Mouse (Mus musculus) ES-Bruce4 (cell line): Measurements from ENCODE around the gene Usp4. TPM values are rescaled to one million over a fixed set of nuclear protein-coding genes. Genes with fewer than 3 reads are reported as not detected.

Experiments used
- H3K27ac ChIP-seq: 2 replicates; pipeline ENCODE4 v1.5.1; 2012; ENCODE audit warnings: low read length, inconsistent platforms; ENCODE audit not compliant: insufficient read depth
- H3K27me3 ChIP-seq: 2 replicates; pipeline ENCODE4 v1.6.1; 2012; ENCODE audit warnings: mild to moderate bottlenecking, low read length, inconsistent platforms; ENCODE audit not compliant: control insufficient read depth, poor library complexity, insufficient read depth, severe bottlenecking
- H3K36me3 ChIP-seq: 2 replicates; pipeline ENCODE4 v1.6.1; 2012; ENCODE audit warnings: inconsistent platforms, mild to moderate bottlenecking, low read length, moderate library complexity; ENCODE audit not compliant: control insufficient read depth, poor library complexity, insufficient read depth, severe bottlenecking
- H3K4me1 ChIP-seq: one replicate; pipeline ENCODE4 v1.8.1; 2011; ENCODE audit warnings: low read length; ENCODE audit not compliant: control insufficient read depth, insufficient read depth
- H3K4me3 ChIP-seq: 2 replicates; pipeline ENCODE4 v1.5.1; 2011; ENCODE audit warnings: low read depth, mild to moderate bottlenecking, low read length
- H3K9ac ChIP-seq: 2 replicates; pipeline ENCODE4 v1.6.1; 2012; ENCODE audit warnings: low read depth, mild to moderate bottlenecking, inconsistent platforms; ENCODE audit not compliant: poor library complexity, severe bottlenecking
- H3K9me3 ChIP-seq: replicated peaks from 2 replicates; pipeline ENCODE4 v1.6.1; 2012; ENCODE audit warnings: mild to moderate bottlenecking, low read length, inconsistent platforms; ENCODE audit not compliant: control insufficient read depth, poor library complexity, insufficient read depth, severe bottlenecking
- CTCF ChIP-seq: IDR thresholded peaks from one replicate; pipeline ENCODE4 v1.8.1; 2011; ENCODE audit warnings: low read depth, low read length
- EP300 ChIP-seq: IDR thresholded peaks from 2 replicates; pipeline ENCODE4 v1.6.1; 2011; ENCODE audit warnings: low read depth, low read length; ENCODE audit not compliant: insufficient read depth
- POLR2A ChIP-seq: IDR thresholded peaks from one replicate; pipeline ENCODE4 v1.8.1; 2011; ENCODE audit warnings: low read length; ENCODE audit not compliant: insufficient read depth
- polyA plus RNA-seq: library from polyadenylated mRNA; stranded (reverse); fragments of >200 nt; gene quantifications from 2 replicates; pipeline ENCODE4 v1.2.4, GENCODE M21; 2011; ENCODE audit warnings: low read depth; ENCODE audit not compliant: missing spikeins, insufficient read depth, insufficient read length

Usp4 gene
- polyA plus RNA-seq, 1 experiment = 69.9 TPM

GRCm38 (mm10) chr9:108392676-108393075 is 45.0 kb downstream of the Usp4 start, which contains the start of gene 1700102P08Rik:
1700102P08Rik (plus strand) TSS chr9:108392805.
- peaks cover 6% of the 10 kb centered on the region for H3K4me1 ChIP-seq
- no peaks in the 10 kb centered on the region for H3K9me3 ChIP-seq
- no peaks in the 10 kb centered on the region for H3K27me3 ChIP-seq
- H3K4me3 ChIP-seq = peak within 1 kb of the TSS; percentile 59
- no peaks in the 10 kb centered on the region for H3K36me3 ChIP-seq
- peak within 1 kb of the TSS; percentile 66; the same call in 1 of the 2 replicates for H3K27ac ChIP-seq
- TF ChIP-seq POLR2A (no peak), EP300 (peak; percentile 51)
- peak within 1 kb of the TSS; percentile 36 for H3K9ac ChIP-seq

- H3K9me3 ChIP-seq = no peaks in the 10 kb centered on the region
- H3K9ac ChIP-seq = no peak overlapping the region
- no peaks in the 10 kb centered on the region for H3K36me3 ChIP-seq
- no peak overlapping the region for H3K4me3 ChIP-seq
- H3K27ac ChIP-seq = no peak overlapping the region
- H3K4me1 ChIP-seq = peaks cover 6% of the 10 kb centered on the region
- TF ChIP-seq POLR2A = no peak
- TF ChIP-seq EP300 = no peak
- no peak for TF ChIP-seq CTCF
- H3K27me3 ChIP-seq = no peaks in the 10 kb centered on the region
Observed at GRCm38 (mm10) chr9:108394191-108394590, 46.5 kb downstream of the Usp4 start.

- Histone ChIP-seq H3K4me3 (no peak overlapping the region), H3K27me3 (no peaks in the 10 kb centered on the region), H3K9ac (no peak overlapping the region), H3K36me3 (no peaks in the 10 kb centered on the region), H3K4me1 (peaks cover 6% of the 10 kb centered on the region), H3K27ac (no peak overlapping the region), H3K9me3 (no peaks in the 10 kb centered on the region)
- TF ChIP-seq EP300 (no peak), CTCF (no peak), POLR2A (no peak)
Observed at GRCm38 (mm10) chr9:108395427-108395826, 47.8 kb downstream of the Usp4 start.

GRCm38 (mm10) chr9:108398324-108398723 is 50.7 kb downstream of the Usp4 start:
- TF ChIP-seq POLR2A = no peak
- no peak for TF ChIP-seq EP300
- TF ChIP-seq CTCF = no peak
- H3K27ac ChIP-seq = no peak overlapping the region
- H3K9me3 ChIP-seq = no peaks in the 10 kb centered on the region
- no peaks in the 10 kb centered on the region for H3K4me1 ChIP-seq
- H3K36me3 ChIP-seq = no peaks in the 10 kb centered on the region
- H3K9ac ChIP-seq = no peak overlapping the region
- H3K27me3 ChIP-seq = no peaks in the 10 kb centered on the region
- H3K4me3 ChIP-seq = no peak overlapping the region

- TF ChIP-seq CTCF = no peak
- no peak for TF ChIP-seq EP300
- TF ChIP-seq POLR2A = no peak
- Histone ChIP-seq H3K27ac (no peak overlapping the region), H3K4me1 (no peaks in the 10 kb centered on the region), H3K9ac (no peak overlapping the region), H3K4me3 (no peak overlapping the region), H3K36me3 (no peaks in the 10 kb centered on the region), H3K27me3 (no peaks in the 10 kb centered on the region), H3K9me3 (no peaks in the 10 kb centered on the region)
Observed at GRCm38 (mm10) chr9:108401186-108401960, 53.7 kb downstream of the Usp4 start.

GRCm38 (mm10) chr9:108403081-108403480 is 55.4 kb downstream of the Usp4 start:
- Histone ChIP-seq H3K9me3 (no peaks in the 10 kb centered on the region), H3K4me3 (no peak overlapping the region), H3K27ac (no peak overlapping the region), H3K36me3 (no peaks in the 10 kb centered on the region), H3K9ac (no peak overlapping the region), H3K27me3 (no peaks in the 10 kb centered on the region), H3K4me1 (no peaks in the 10 kb centered on the region)
- TF ChIP-seq CTCF (no peak), EP300 (no peak), POLR2A (no peak)
